Mouse (Mus musculus) ES-Bruce4 (cell line): ENCODE measurements around the gene Fndc3c1. TPM values are rescaled to one million over a fixed set of nuclear protein-coding genes. Genes with fewer than 3 reads are reported as not detected.
"Not testable (repeated sequence)": the region's sequence is repeated elsewhere in the genome, so short reads cannot be mapped to it uniquely, and the experiment has no call there.

Experiments used
- H3K27ac ChIP-seq: 2 replicates; pipeline ENCODE4 v1.5.1; 2012; ENCODE audit warnings: low read length, inconsistent platforms; ENCODE audit not compliant: insufficient read depth
- H3K27me3 ChIP-seq: 2 replicates; pipeline ENCODE4 v1.6.1; 2012; ENCODE audit warnings: mild to moderate bottlenecking, low read length, inconsistent platforms; ENCODE audit not compliant: control insufficient read depth, poor library complexity, insufficient read depth, severe bottlenecking
- H3K36me3 ChIP-seq: 2 replicates; pipeline ENCODE4 v1.6.1; 2012; ENCODE audit warnings: inconsistent platforms, mild to moderate bottlenecking, low read length, moderate library complexity; ENCODE audit not compliant: control insufficient read depth, poor library complexity, insufficient read depth, severe bottlenecking
- H3K4me1 ChIP-seq: one replicate; pipeline ENCODE4 v1.8.1; 2011; ENCODE audit warnings: low read length; ENCODE audit not compliant: control insufficient read depth, insufficient read depth
- H3K4me3 ChIP-seq: 2 replicates; pipeline ENCODE4 v1.5.1; 2011; ENCODE audit warnings: low read depth, mild to moderate bottlenecking, low read length
- H3K9ac ChIP-seq: 2 replicates; pipeline ENCODE4 v1.6.1; 2012; ENCODE audit warnings: low read depth, mild to moderate bottlenecking, inconsistent platforms; ENCODE audit not compliant: poor library complexity, severe bottlenecking
- H3K9me3 ChIP-seq: replicated peaks from 2 replicates; pipeline ENCODE4 v1.6.1; 2012; ENCODE audit warnings: mild to moderate bottlenecking, low read length, inconsistent platforms; ENCODE audit not compliant: control insufficient read depth, poor library complexity, insufficient read depth, severe bottlenecking
- CTCF ChIP-seq: IDR thresholded peaks from one replicate; pipeline ENCODE4 v1.8.1; 2011; ENCODE audit warnings: low read depth, low read length
- EP300 ChIP-seq: IDR thresholded peaks from 2 replicates; pipeline ENCODE4 v1.6.1; 2011; ENCODE audit warnings: low read depth, low read length; ENCODE audit not compliant: insufficient read depth
- POLR2A ChIP-seq: IDR thresholded peaks from one replicate; pipeline ENCODE4 v1.8.1; 2011; ENCODE audit warnings: low read length; ENCODE audit not compliant: insufficient read depth
- polyA plus RNA-seq: library from polyadenylated mRNA; stranded (reverse); fragments of >200 nt; gene quantifications from 2 replicates; pipeline ENCODE4 v1.2.4, GENCODE M21; 2011; ENCODE audit warnings: low read depth; ENCODE audit not compliant: missing spikeins, insufficient read depth, insufficient read length

The Fndc3c1 gene
- 69.0 and 70.9 TPM in 2 replicates for polyA plus RNA-seq

DNA sequence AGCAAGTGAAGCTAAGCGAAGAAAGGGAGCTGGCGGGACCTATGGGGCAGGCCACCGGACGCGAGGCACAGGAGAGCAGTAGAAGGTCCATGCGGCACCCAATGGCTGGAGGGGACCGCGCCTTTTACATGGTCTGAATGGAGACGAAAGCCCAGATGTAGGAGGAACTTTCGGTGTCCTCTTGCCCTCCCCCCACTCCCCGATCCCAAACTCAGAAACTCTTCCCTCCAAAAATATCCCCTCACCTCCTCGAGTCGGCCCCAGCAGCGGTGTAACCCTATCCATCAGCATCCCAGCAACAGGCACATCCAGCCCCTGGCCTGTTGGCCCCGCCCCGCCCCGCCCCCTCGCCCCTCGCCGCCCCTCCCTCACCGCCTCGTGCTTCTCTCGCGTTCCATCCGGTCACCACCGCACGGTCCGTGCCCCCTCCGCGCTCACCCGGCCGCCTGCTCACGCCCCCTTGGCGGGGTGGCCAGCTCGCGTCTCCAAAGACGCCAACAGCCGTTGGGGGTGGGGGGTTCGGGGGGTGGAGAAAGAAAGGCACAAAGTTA lies at the start of gene Fndc3c1:
TSS of gene Fndc3c1 (minus strand) at position 301 of the 551 bp plus-strand sequence.
- Histone ChIP-seq H3K4me3 (peak within 1 kb of the TSS; percentile 59), H3K27me3 (no peaks in the 10 kb centered on the region; the same call in 1 of the 2 replicates), H3K9me3 (no peaks in the 10 kb centered on the region), H3K36me3 (no peaks in the 10 kb centered on the region), H3K4me1 (no peaks in the 10 kb centered on the region), H3K9ac (peak within 1 kb of the TSS; percentile 66), H3K27ac (no peak within 1 kb of the TSS)
- no peak for TF ChIP-seq CTCF

DNA sequence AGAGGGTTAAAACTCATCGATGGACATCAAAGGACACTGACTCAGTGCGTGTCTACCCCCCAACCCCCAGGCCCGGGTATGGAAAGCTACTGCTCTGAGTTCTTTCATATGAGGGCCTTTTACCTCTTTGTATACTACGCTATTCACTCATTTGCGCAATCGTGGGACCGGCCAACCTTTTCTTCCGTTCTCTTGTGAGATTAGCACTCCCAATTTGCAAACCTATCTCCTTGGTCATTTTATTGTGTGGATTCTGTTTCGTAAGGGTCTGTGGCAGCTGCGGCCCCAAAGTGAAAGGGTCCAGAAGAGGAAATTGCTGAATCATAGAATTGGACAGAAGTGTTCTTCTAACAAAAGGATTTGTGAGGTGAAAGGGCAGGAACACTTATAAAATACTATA lies 1.2 kb upstream of the Fndc3c1 start:
- Histone ChIP-seq H3K36me3 (no peaks in the 10 kb centered on the region), H3K27me3 (no peaks in the 10 kb centered on the region; the same call in 1 of the 2 replicates), H3K4me1 (no peaks in the 10 kb centered on the region), H3K9me3 (no peaks in the 10 kb centered on the region), H3K27ac (no peak overlapping the region), H3K9ac (no peak overlapping the region), H3K4me3 (no peak overlapping the region)
- TF ChIP-seq CTCF (no peak), EP300 (no peak), POLR2A (no peak)

- Histone ChIP-seq H3K9me3 (no peaks in the 10 kb centered on the region), H3K36me3 (no peaks in the 10 kb centered on the region), H3K27me3 (no peaks in the 10 kb centered on the region; the same call in 1 of the 2 replicates), H3K4me3 (peak overlapping the region; percentile 56), H3K4me1 (no peaks in the 10 kb centered on the region), H3K9ac (peak overlapping the region; percentile 66), H3K27ac (no peak overlapping the region)
- TF ChIP-seq EP300 = no peak
- TF ChIP-seq POLR2A = no peak
- no peak for TF ChIP-seq CTCF
Measured at GRCm38 (mm10) chrX:106485671-106486070, 470 bp upstream of the Fndc3c1 start.

DNA sequence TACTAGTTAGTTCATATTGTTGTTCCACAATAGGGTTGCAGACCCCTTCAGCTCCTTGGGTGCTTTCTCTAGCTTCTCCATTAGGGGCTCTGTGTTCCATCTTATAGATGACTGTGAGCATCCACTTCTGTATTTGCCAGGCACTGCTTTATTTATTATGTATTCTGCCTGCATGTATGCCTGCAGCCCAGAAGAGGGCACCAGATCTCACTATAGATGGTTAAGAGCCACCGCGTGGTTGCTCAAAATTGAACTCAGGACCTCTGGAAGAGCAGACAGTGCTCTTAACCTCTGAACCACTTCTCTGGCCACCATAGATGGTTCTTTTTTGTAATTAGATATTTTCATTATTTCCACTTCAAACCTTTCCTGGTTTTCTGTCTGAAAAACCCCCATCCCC lies 5.3 kb downstream of the Fndc3c1 start:
- not testable (repeated sequence) for H3K9ac ChIP-seq, H3K9me3 ChIP-seq, H3K36me3 ChIP-seq, H3K27me3 ChIP-seq, H3K4me3 ChIP-seq, H3K27ac ChIP-seq, H3K4me1 ChIP-seq
- TF ChIP-seq CTCF = peak; percentile 23

DNA sequence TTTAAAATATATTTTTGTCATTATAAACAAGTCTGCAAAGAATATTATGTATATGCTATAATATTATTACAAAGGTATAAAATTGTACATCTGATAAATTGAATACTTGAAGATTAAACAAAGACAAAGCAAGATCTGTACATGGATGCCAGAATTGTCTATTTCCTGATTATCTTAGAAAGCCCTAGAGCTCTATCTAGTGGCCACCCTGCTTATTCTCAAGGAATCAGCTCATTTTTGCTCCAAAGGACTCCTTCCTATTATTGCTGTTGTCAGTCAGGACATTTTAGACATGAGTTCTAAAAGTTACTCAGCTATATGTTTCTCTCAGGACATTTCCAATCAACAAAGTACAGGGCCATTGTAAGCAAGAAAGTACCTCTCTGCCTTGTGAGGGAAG lies 99.9 kb downstream of the Fndc3c1 start:
- no peaks in the 10 kb centered on the region for H3K9me3 ChIP-seq
- H3K9ac ChIP-seq = no peak overlapping the region
- TF ChIP-seq EP300 = no peak
- no peak for TF ChIP-seq POLR2A
- TF ChIP-seq CTCF = no peak
- no peaks in the 10 kb centered on the region for H3K27me3 ChIP-seq
- no peaks in the 10 kb centered on the region for H3K36me3 ChIP-seq
- no peak overlapping the region for H3K4me3 ChIP-seq
- no peak overlapping the region for H3K27ac ChIP-seq
- H3K4me1 ChIP-seq = no peaks in the 10 kb centered on the region

DNA sequence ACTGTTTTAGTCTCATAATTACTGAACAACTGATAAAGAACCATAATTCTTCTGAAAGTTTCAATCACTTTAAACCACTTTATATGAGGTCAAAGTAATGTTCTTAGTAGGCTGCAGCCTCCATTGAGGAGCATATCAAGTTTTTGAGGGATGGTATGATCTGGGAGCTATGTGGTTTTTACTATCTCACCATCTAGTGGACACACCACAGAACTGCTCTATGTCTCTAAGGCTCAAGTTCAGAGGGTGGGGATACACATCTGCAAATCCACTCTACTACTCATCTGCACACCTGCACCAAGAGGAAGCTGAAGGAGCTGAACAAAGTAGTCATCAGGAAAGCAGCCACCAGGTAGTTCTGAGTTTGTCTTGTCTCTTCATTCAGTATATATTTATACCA lies 104.6 kb downstream of the Fndc3c1 start:
- Histone ChIP-seq H3K27me3 (no peaks in the 10 kb centered on the region), H3K27ac (no peak overlapping the region), H3K36me3 (no peaks in the 10 kb centered on the region), H3K4me1 (no peaks in the 10 kb centered on the region), H3K9me3 (no peaks in the 10 kb centered on the region), H3K9ac (no peak overlapping the region), H3K4me3 (no peak overlapping the region)
- TF ChIP-seq CTCF = no peak
- TF ChIP-seq EP300 = no peak
- TF ChIP-seq POLR2A = no peak

Other genes starting within 250 kb of the Fndc3c1 start
- 0.21 and 0.55 TPM in 2 replicates for gene Fnd3c2, start 230.0 kb downstream of the Fndc3c1 start, polyA plus RNA-seq
- gene Gm5127, start 97.8 kb upstream of the Fndc3c1 start, polyA plus RNA-seq = not detected in 2 replicates
- gene Cysltr1, start 118.3 kb upstream of the Fndc3c1 start, polyA plus RNA-seq = 1.4 and 2.0 TPM in 2 replicates